Comparison of ENCODE assay signal across 8 mouse cellular contexts in genomic region chr17:87637056-87637389, GRCm38 (mm10). TPM values are rescaled to one million over a fixed set of nuclear protein-coding genes. Genes with fewer than 3 reads are reported as not detected.
DNase-seq lines count a peak whose midpoint lies in the region; ATAC-seq lines count a peak whose summit lies in the region.

No protein-coding gene starts in this region.

- no peak overlapping the region for H3K27ac ChIP-seq in heart, embryonic 13.5 days (replicated peaks)
- peak overlapping the region; percentile 70; the same call in 1 of the 2 replicates for H3K27ac ChIP-seq in embryonic facial prominence, embryonic 12.5 days

- H3K9me3 ChIP-seq in heart, embryonic 13.5 days = no peaks in the 10 kb centered on the region
- no peaks in the 10 kb centered on the region for H3K9me3 ChIP-seq in embryonic facial prominence, embryonic 12.5 days

- peak overlapping the region; percentile 66 for H3K4me3 ChIP-seq in heart, embryonic 13.5 days
- peak overlapping the region; percentile 62 for H3K4me3 ChIP-seq in embryonic facial prominence, embryonic 12.5 days

- ATAC-seq in heart, embryonic 13.5 days (ENCODE audit: extremely low read depth, insufficient number of reproducible peaks, low FRiP score, low TSS enrichment) = no peak
- ATAC-seq in embryonic facial prominence, embryonic 12.5 days (ENCODE audit: insufficient number of reproducible peaks, insufficient read depth, low FRiP score, low TSS enrichment) = no peak

- DNase-seq in heart, postnatal 14 days = no peak
- DNase-seq in kidney, adult 8-10 months = peak; percentile 50 to 70
- peak; percentile 63 for DNase-seq in lung, postnatal 10 days
- peak; percentile 69 for DNase-seq in thymus, postnatal 14 days
- no peak for DNase-seq in gastrocnemius, postnatal 25 days
- DNase-seq in cerebellum, adult 8-10 months = no peak

- 4% methylated on average over 17 of the region's 22 CpGs for WGBS in heart, embryonic 13.5 days
- 2% methylated on average over 22 of the region's 22 CpGs for WGBS in embryonic facial prominence, embryonic 12.5 days

- peaks cover 15% of the 10 kb centered on the region for H3K4me1 ChIP-seq in heart, embryonic 13.5 days
- peaks cover 3% of the 10 kb centered on the region; the same call in 1 of the 2 replicates for H3K4me1 ChIP-seq in embryonic facial prominence, embryonic 12.5 days

- H3K27me3 ChIP-seq in heart, embryonic 13.5 days (replicated peaks) = peaks cover 56% of the 10 kb centered on the region
- H3K27me3 ChIP-seq in embryonic facial prominence, embryonic 12.5 days = peaks cover 42% of the 10 kb centered on the region

- H3K4me2 ChIP-seq in heart, embryonic 13.5 days = peak overlapping the region; percentile 89
- H3K4me2 ChIP-seq in embryonic facial prominence, embryonic 12.5 days (replicated peaks) = peak overlapping the region; percentile 88

- no peaks in the 10 kb centered on the region for H3K36me3 ChIP-seq in heart, embryonic 13.5 days
- H3K36me3 ChIP-seq in embryonic facial prominence, embryonic 12.5 days = no peaks in the 10 kb centered on the region

- peak overlapping the region; percentile 68 for H3K9ac ChIP-seq in heart, embryonic 13.5 days
- peak overlapping the region; percentile 77 for H3K9ac ChIP-seq in embryonic facial prominence, embryonic 12.5 days

- intact Hi-C loops in heart, postnatal 14 days (cut with DNase I) = no loop called here

RNA-seq across cellular contexts. Expression of gene Epcam, which starts 1.2 kb away (rescaled TPM):
- polyA plus RNA-seq in heart, embryonic 13.5 days (2015; fragmentation: Nextera tagmentation; extraction: Ambion mirVana) = 12.7 and 14.4 TPM in 2 replicates
- total RNA-seq in heart, postnatal 14 days (2021) = under 1 TPM; 0.32 to 0.48 TPM
- polyA plus RNA-seq in embryonic facial prominence, embryonic 12.5 days (2016; fragmentation: Nextera tagmentation; extraction: Ambion mirVana) = 88.1 and 89.8 TPM in 2 replicates
- total RNA-seq in gastrocnemius, postnatal 25 days (2021) = not detected

RNA-seq across cellular contexts. Expression of gene Msh2, which starts 35.1 kb away (rescaled TPM):
- 36.7 and 39.1 TPM in 2 replicates for polyA plus RNA-seq in heart, embryonic 13.5 days (2015; fragmentation: Nextera tagmentation; extraction: Ambion mirVana)
- 10 to 100 TPM; 12.1 to 13.1 TPM for total RNA-seq in heart, postnatal 14 days (2021)
- 107 and 114 TPM in 2 replicates for polyA plus RNA-seq in embryonic facial prominence, embryonic 12.5 days (2016; fragmentation: Nextera tagmentation; extraction: Ambion mirVana)
- total RNA-seq in gastrocnemius, postnatal 25 days (2021) = 1 to 10 TPM; 7.8 to 9.5 TPM

Comparison
In these comparisons a context has a peak if more than half of its experiments do, and no peak if none do; other contexts are left out.
1. DNase-seq: peak in kidney, adult 8-10 months (2 of 2), lung, postnatal 10 days (single experiment) and thymus, postnatal 14 days (single experiment); none in heart, postnatal 14 days (0 of 2), gastrocnemius, postnatal 25 days (single experiment) and cerebellum, adult 8-10 months (single experiment).